Mouse (Mus musculus): ENCODE measurements around the gene Cachd1. TPM values are rescaled to one million over a fixed set of nuclear protein-coding genes. Genes with fewer than 3 reads are reported as not detected.

Cachd1 gene
- polyA plus RNA-seq, 1 experiment from 2014 or later = 6.5 TPM

DNA sequence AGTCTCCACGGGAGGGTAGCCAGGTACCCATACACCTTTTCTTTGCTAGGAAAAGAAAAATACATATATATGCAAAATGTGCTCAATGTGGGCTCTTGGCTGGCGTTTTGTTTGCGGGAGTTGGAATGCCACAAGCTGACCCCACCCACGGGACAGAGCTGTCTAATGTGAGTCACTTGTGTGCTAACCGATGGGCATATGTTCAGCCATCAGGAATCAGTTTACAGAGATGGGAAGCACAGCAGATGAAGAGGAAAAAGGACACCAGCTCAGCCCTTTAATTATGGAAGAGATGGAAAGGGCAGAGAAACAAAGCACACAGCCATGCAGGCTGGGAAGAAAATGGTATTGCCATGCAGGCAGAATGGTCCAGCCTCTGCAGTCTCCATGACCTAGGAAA is 250.1 kb downstream of the Cachd1 start:
- no peak for ATAC-seq (ENCODE audit: low read depth)
- 55% methylated on average over 5 of the region's 5 CpGs for WGBS (ENCODE audit: insufficient replicate concordance)
- Histone ChIP-seq H3K4me1 (ENCODE audit: control insufficient read depth, low read depth, low read length) (no peaks in the 10 kb centered on the region), H3K27me3 (ENCODE audit: control insufficient read depth, insufficient read depth, low read depth, low read length) (no peaks in the 10 kb centered on the region), H3K4me3 (ENCODE audit: low read depth, low read length) (no peak overlapping the region), H3K4me2 (ENCODE audit: low read depth, low read length) (no peak overlapping the region), H3K27ac (ENCODE audit: low read length) (no peak overlapping the region), H3K36me3 (ENCODE audit: control insufficient read depth, insufficient read depth) (no peaks in the 10 kb centered on the region), H3K9me3 (replicated peaks; ENCODE audit: control insufficient read depth, low read length) (no peaks in the 10 kb centered on the region), H3K9ac (ENCODE audit: low read depth, low read length) (no peak overlapping the region)

DNA sequence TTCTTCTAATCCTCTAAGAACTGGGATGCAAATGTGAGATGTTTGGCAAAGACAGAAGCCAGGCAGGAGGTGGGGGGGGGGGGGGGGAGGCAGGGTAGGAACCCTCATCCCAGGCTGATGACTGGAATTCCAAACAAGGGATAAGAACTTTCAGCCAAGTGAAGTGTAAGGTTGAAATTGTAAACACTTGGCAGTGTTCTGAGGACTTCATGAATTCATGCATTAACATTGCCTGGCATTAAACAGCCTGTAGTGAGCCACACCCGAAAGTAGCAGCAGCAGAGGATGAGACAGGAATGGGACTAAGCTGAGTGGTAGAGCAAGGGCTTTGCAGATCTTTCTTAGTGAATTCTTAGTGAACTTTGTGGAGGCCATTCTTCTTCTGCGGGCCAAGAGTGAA is 250.5 kb downstream of the Cachd1 start:
- ATAC-seq (ENCODE audit: low read depth) = no peak
- WGBS (ENCODE audit: insufficient replicate concordance) = 46% methylated on average over 2 of the region's 2 CpGs

DNA sequence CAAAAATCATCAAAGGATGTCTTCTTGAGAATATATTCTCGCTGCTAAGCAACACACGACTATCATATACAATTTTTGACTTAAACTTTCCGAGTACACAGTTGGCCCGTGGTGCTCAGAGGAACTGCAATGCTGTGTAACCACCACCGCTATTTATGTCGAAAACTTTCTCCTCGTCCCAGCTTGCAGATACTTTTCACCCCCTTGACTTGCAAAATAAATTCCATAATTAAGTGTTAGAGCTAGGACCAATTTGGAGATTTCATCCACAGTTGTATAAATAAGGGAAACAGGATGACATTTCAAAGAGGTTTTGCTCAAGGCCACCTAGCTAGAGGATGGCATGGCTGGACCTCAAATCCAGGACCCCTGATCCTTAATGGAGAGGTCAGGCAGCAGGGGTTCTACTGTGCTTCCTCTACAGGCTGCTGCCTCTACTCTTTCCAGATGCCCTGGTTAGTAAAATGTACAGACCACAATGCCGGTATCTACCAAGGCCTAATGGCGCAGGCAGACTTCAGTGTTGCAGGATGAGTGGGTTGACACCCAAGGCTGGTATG is 251.5 kb downstream of the Cachd1 start:
- Histone ChIP-seq H3K27me3 (ENCODE audit: control insufficient read depth, insufficient read depth, low read depth, low read length) (no peaks in the 10 kb centered on the region), H3K9ac (ENCODE audit: low read depth, low read length) (no peak overlapping the region), H3K4me1 (ENCODE audit: control insufficient read depth, low read depth, low read length) (no peaks in the 10 kb centered on the region), H3K27ac (ENCODE audit: low read length) (no peak overlapping the region), H3K4me3 (ENCODE audit: low read depth, low read length) (no peak overlapping the region), H3K4me2 (ENCODE audit: low read depth, low read length) (no peak overlapping the region), H3K36me3 (ENCODE audit: control insufficient read depth, insufficient read depth) (no peaks in the 10 kb centered on the region), H3K9me3 (replicated peaks; ENCODE audit: control insufficient read depth, low read length) (no peaks in the 10 kb centered on the region)
- 68% methylated on average over 9 of the region's 9 CpGs for WGBS (ENCODE audit: insufficient replicate concordance)
- no peak for ATAC-seq (ENCODE audit: low read depth)

More for the DNA sequence above, 250.5 kb downstream of the Cachd1 start:
- H3K4me2 ChIP-seq (ENCODE audit: low read depth, low read length) = no peak overlapping the region
- H3K4me1 ChIP-seq (ENCODE audit: control insufficient read depth, low read depth, low read length) = no peaks in the 10 kb centered on the region
- H3K9me3 ChIP-seq (replicated peaks; ENCODE audit: control insufficient read depth, low read length) = no peaks in the 10 kb centered on the region
- H3K36me3 ChIP-seq (ENCODE audit: control insufficient read depth, insufficient read depth) = no peaks in the 10 kb centered on the region
- no peaks in the 10 kb centered on the region for H3K27me3 ChIP-seq (ENCODE audit: control insufficient read depth, insufficient read depth, low read depth, low read length)
- H3K27ac ChIP-seq (ENCODE audit: low read length) = no peak overlapping the region
- H3K9ac ChIP-seq (ENCODE audit: low read depth, low read length) = no peak overlapping the region
- H3K4me3 ChIP-seq (ENCODE audit: low read depth, low read length) = no peak overlapping the region

DNA sequence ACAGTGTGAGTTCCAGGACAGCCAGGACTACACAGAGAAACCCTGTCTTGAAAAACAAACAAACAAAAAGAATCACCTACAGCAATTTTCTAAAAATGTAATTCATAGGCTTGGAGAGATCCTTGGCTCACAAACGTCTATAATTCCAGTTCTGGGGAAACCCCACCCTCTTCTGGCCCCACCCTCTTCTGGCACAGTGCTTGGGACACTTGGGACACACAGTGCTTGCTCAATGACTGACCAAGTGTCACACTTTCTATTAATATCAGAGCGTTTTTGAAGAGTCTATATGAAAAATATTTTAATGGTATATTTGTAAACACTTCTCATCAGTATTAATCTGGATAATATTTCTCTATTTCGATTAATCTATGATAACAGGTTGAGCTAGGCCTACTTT is 256.6 kb downstream of the Cachd1 start:
- Histone ChIP-seq H3K36me3 (ENCODE audit: control insufficient read depth, insufficient read depth) (no peaks in the 10 kb centered on the region), H3K27me3 (ENCODE audit: control insufficient read depth, insufficient read depth, low read depth, low read length) (no peaks in the 10 kb centered on the region), H3K4me1 (ENCODE audit: control insufficient read depth, low read depth, low read length) (no peaks in the 10 kb centered on the region), H3K4me2 (ENCODE audit: low read depth, low read length) (no peak overlapping the region), H3K27ac (ENCODE audit: low read length) (no peak overlapping the region), H3K4me3 (ENCODE audit: low read depth, low read length) (no peak overlapping the region), H3K9me3 (replicated peaks; ENCODE audit: control insufficient read depth, low read length) (no peaks in the 10 kb centered on the region), H3K9ac (ENCODE audit: low read depth, low read length) (no peak overlapping the region)
- 46% methylated on average over 3 of the region's 3 CpGs for WGBS (ENCODE audit: insufficient replicate concordance)
- ATAC-seq (ENCODE audit: low read depth) = no peak

- WGBS (ENCODE audit: insufficient replicate concordance) = 54% methylated on average over 5 of the region's 5 CpGs
- H3K9ac ChIP-seq (ENCODE audit: low read depth, low read length) = no peak overlapping the region
- no peaks in the 10 kb centered on the region for H3K9me3 ChIP-seq (replicated peaks; ENCODE audit: control insufficient read depth, low read length)
- no peak overlapping the region for H3K4me3 ChIP-seq (ENCODE audit: low read depth, low read length)
- H3K4me2 ChIP-seq (ENCODE audit: low read depth, low read length) = no peak overlapping the region
- H3K27me3 ChIP-seq (ENCODE audit: control insufficient read depth, insufficient read depth, low read depth, low read length) = no peaks in the 10 kb centered on the region
- no peaks in the 10 kb centered on the region for H3K4me1 ChIP-seq (ENCODE audit: control insufficient read depth, low read depth, low read length)
- no peak overlapping the region for H3K27ac ChIP-seq (ENCODE audit: low read length)
- no peaks in the 10 kb centered on the region for H3K36me3 ChIP-seq (ENCODE audit: control insufficient read depth, insufficient read depth)
- ATAC-seq (ENCODE audit: low read depth) = no peak
These were observed 258.7 kb downstream of the Cachd1 start for GRCm38 (mm10) chr4:101035131-101035530.

GRCm38 (mm10) chr4:101037156-101037555 is 260.7 kb downstream of the Cachd1 start:
- ATAC-seq (ENCODE audit: low read depth) = no peak
- no peaks in the 10 kb centered on the region for H3K9me3 ChIP-seq (replicated peaks; ENCODE audit: control insufficient read depth, low read length)
- H3K4me2 ChIP-seq (ENCODE audit: low read depth, low read length) = no peak overlapping the region
- no peaks in the 10 kb centered on the region for H3K27me3 ChIP-seq (ENCODE audit: control insufficient read depth, insufficient read depth, low read depth, low read length)
- no peaks in the 10 kb centered on the region for H3K4me1 ChIP-seq (ENCODE audit: control insufficient read depth, low read depth, low read length)
- H3K36me3 ChIP-seq (ENCODE audit: control insufficient read depth, insufficient read depth) = no peaks in the 10 kb centered on the region
- H3K27ac ChIP-seq (ENCODE audit: low read length) = no peak overlapping the region
- H3K4me3 ChIP-seq (ENCODE audit: low read depth, low read length) = no peak overlapping the region
- WGBS (ENCODE audit: insufficient replicate concordance) = 72% methylated on average over 7 of the region's 7 CpGs
- no peak overlapping the region for H3K9ac ChIP-seq (ENCODE audit: low read depth, low read length)

DNA sequence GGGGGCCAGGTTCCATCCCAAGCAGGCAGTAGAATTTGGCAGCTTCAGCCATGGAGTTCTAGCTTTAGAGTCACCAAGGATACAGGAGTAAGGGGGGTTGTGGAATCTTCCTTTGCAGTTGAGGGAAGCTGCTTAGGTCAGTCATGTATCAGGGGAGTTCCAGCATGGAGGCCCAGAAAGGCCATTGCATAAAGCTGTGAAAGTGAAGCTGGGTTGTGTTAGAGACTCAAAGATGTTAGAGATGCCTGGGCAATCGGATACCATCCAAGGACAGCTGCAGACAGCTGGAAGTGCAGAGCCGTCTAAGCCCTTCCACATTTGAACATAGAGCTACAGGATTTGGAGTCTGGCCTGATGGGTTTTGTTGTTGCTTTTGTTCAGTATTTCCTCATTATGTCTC is 267.2 kb downstream of the Cachd1 start:
- ATAC-seq (ENCODE audit: low read depth) = no peak
- no peak overlapping the region for H3K9ac ChIP-seq (ENCODE audit: low read depth, low read length)

GRCm38 (mm10) chr4:101044149-101044548 is 267.7 kb downstream of the Cachd1 start:
- no peak for ATAC-seq (ENCODE audit: low read depth)
- Histone ChIP-seq H3K4me2 (ENCODE audit: low read depth, low read length) (no peak overlapping the region), H3K4me3 (ENCODE audit: low read depth, low read length) (no peak overlapping the region), H3K27ac (ENCODE audit: low read length) (no peak overlapping the region), H3K4me1 (ENCODE audit: control insufficient read depth, low read depth, low read length) (no peaks in the 10 kb centered on the region), H3K36me3 (ENCODE audit: control insufficient read depth, insufficient read depth) (no peaks in the 10 kb centered on the region), H3K9ac (ENCODE audit: low read depth, low read length) (no peak overlapping the region), H3K27me3 (ENCODE audit: control insufficient read depth, insufficient read depth, low read depth, low read length) (no peaks in the 10 kb centered on the region), H3K9me3 (replicated peaks; ENCODE audit: control insufficient read depth, low read length) (no peaks in the 10 kb centered on the region)

More for the DNA sequence above, 267.2 kb downstream of the Cachd1 start:
- H3K36me3 ChIP-seq (ENCODE audit: control insufficient read depth, insufficient read depth) = no peaks in the 10 kb centered on the region
- no peaks in the 10 kb centered on the region for H3K27me3 ChIP-seq (ENCODE audit: control insufficient read depth, insufficient read depth, low read depth, low read length)
- no peak overlapping the region for H3K4me3 ChIP-seq (ENCODE audit: low read depth, low read length)
- no peaks in the 10 kb centered on the region for H3K9me3 ChIP-seq (replicated peaks; ENCODE audit: control insufficient read depth, low read length)
- H3K27ac ChIP-seq (ENCODE audit: low read length) = no peak overlapping the region
- H3K4me2 ChIP-seq (ENCODE audit: low read depth, low read length) = no peak overlapping the region
- no peaks in the 10 kb centered on the region for H3K4me1 ChIP-seq (ENCODE audit: control insufficient read depth, low read depth, low read length)
- 69% methylated on average over 2 of the region's 2 CpGs for WGBS (ENCODE audit: insufficient replicate concordance)

DNA sequence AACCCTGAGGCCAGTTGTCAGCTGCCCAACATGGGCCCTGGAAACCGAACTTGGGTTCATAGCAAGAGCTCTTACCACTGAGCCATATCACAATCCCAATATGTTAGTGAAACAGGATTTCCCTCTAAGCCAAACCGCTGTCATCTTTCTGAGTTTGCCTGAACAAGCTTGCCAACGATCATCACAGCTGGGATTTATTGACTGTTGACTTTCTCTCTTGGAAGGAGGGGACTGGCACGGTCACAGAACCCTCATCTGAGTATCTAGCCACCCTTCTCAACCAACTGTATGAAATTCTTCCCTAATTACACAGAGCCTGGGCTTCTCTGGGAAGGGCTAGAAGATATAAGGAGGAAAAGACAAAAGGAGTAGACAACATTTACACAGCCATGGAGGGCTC is 270.1 kb downstream of the Cachd1 start:
- no peaks in the 10 kb centered on the region for H3K9me3 ChIP-seq (replicated peaks; ENCODE audit: control insufficient read depth, low read length)
- H3K9ac ChIP-seq (ENCODE audit: low read depth, low read length) = no peak overlapping the region
- no peaks in the 10 kb centered on the region for H3K4me1 ChIP-seq (ENCODE audit: control insufficient read depth, low read depth, low read length)
- no peak overlapping the region for H3K4me2 ChIP-seq (ENCODE audit: low read depth, low read length)
- no peaks in the 10 kb centered on the region for H3K27me3 ChIP-seq (ENCODE audit: control insufficient read depth, insufficient read depth, low read depth, low read length)
- no peaks in the 10 kb centered on the region for H3K36me3 ChIP-seq (ENCODE audit: control insufficient read depth, insufficient read depth)
- WGBS (ENCODE audit: insufficient replicate concordance) = 48% methylated on average over 4 of the region's 4 CpGs
- ATAC-seq (ENCODE audit: low read depth) = no peak
- no peak overlapping the region for H3K27ac ChIP-seq (ENCODE audit: low read length)
- no peak overlapping the region for H3K4me3 ChIP-seq (ENCODE audit: low read depth, low read length)

Measured in liver, embryonic 16.5 days (tissue).